Mouse (Mus musculus) stomach, embryonic 14.5 days (tissue): ENCODE data around the gene Rnf151. TPM values are rescaled to one million over a fixed set of nuclear protein-coding genes. Genes with fewer than 3 reads are reported as not detected.

Experiments used
- ATAC-seq: fragments of 200-750 bp; cut with Nextera tagmentation; 2 replicates; pipeline ENCODE4 v1.8.0; 2017; ENCODE audit warnings: low read depth, moderate TSS enrichment; ENCODE audit not compliant: insufficient number of reproducible peaks, insufficient read depth, low FRiP score
- H3K27ac ChIP-seq: fragments of 300-500 bp; sonication (generic); 2 replicates; pipeline ENCODE4 v1.5.1; 2014; ENCODE audit warnings: mild to moderate bottlenecking, low read length, moderate library complexity, mixed read lengths
- H3K27me3 ChIP-seq: fragments of 300-500 bp; sonication (generic); 2 replicates; pipeline ENCODE4 v1.6.1; 2014; ENCODE audit warnings: low read length, control low read depth, mixed read lengths; ENCODE audit not compliant: control insufficient read depth, insufficient read depth
- H3K36me3 ChIP-seq: fragments of 300-500 bp; sonication (generic); 2 replicates; pipeline ENCODE4 v1.6.1; 2014; ENCODE audit warnings: mild to moderate bottlenecking, control low read depth, low read length, moderate library complexity, mixed read lengths; ENCODE audit not compliant: control insufficient read depth, insufficient read depth
- H3K4me1 ChIP-seq: fragments of 300-500 bp; sonication (generic); 2 replicates; pipeline ENCODE4 v1.6.1; 2014; ENCODE audit warnings: low read length, control low read depth, mixed read lengths; ENCODE audit not compliant: control insufficient read depth, insufficient read depth
- H3K4me2 ChIP-seq: fragments of 300-500 bp; sonication (generic); replicated peaks from 2 replicates; pipeline ENCODE4 v1.6.1; 2014; ENCODE audit warnings: low read depth, low read length, control low read depth
- H3K4me3 ChIP-seq: fragments of 300-500 bp; sonication (generic); 2 replicates; pipeline ENCODE4 v1.5.1; 2014; ENCODE audit warnings: low read depth, low read length, control low read depth
- H3K9ac ChIP-seq: fragments of 300-500 bp; sonication (generic); replicated peaks from 2 replicates; pipeline ENCODE4 v1.6.1; 2014; ENCODE audit warnings: low read depth, mild to moderate bottlenecking, control low read depth, low read length, moderate library complexity, mixed read lengths
- H3K9me3 ChIP-seq: fragments of 300-500 bp; sonication (generic); 2 replicates; pipeline ENCODE4 v1.6.1; 2016; ENCODE audit warnings: low read depth, low read length, control low read depth; ENCODE audit not compliant: control insufficient read depth
- WGBS: fragments of 180-500 bp; shearing (Covaris S2); extraction: QIAGEN DNeasy Blood & Tissue Kit; methylation state at CpG from one replicate; pipeline ENCODE4 v1.1.7; 2014; 5-methylcytosine and 5-hydroxymethylcytosine counted together
- polyA plus RNA-seq: library from polyadenylated mRNA; unstranded; fragments of >200 nt; fragmentation: Nextera tagmentation; extraction: Ambion mirVana; gene quantifications from 2 replicates; pipeline ENCODE4 v1.2.1, GENCODE M21; 2014

The Rnf151 gene
- polyA plus RNA-seq, 1 experiment from 2014 or later = not detected

GRCm38 (mm10) chr17:24736330-24737051 is 18.6 kb upstream of the Rnf151 start, which contains the start of gene Msrb1:
Gene Msrb1, plus strand, starts transcription at chr17:24736642.
- peak within 1 kb of the TSS; percentile 54 for H3K9ac ChIP-seq
- WGBS = 1% methylated on average over 29 of the region's 29 CpGs
- no peaks in the 10 kb centered on the region for H3K36me3 ChIP-seq
- H3K9me3 ChIP-seq = no peaks in the 10 kb centered on the region
- peak within 1 kb of the TSS; percentile 53 for H3K4me3 ChIP-seq
- H3K27ac ChIP-seq = peak within 1 kb of the TSS; percentile 44; the same call in 1 of the 2 replicates
- peaks cover 12% of the 10 kb centered on the region for H3K4me1 ChIP-seq
- H3K27me3 ChIP-seq = no peaks in the 10 kb centered on the region
- peak; percentile 96 for ATAC-seq
- peak within 1 kb of the TSS; percentile 77 for H3K4me2 ChIP-seq

GRCm38 (mm10) chr17:24735446-24735845 is 17.6 kb upstream of the Rnf151 start:
- no peak overlapping the region for H3K4me3 ChIP-seq
- H3K9me3 ChIP-seq = no peaks in the 10 kb centered on the region
- H3K27ac ChIP-seq = no peak overlapping the region
- 87% methylated on average over 7 of the region's 7 CpGs for WGBS
- H3K36me3 ChIP-seq = no peaks in the 10 kb centered on the region
- no peak for ATAC-seq
- H3K4me1 ChIP-seq = peaks cover 12% of the 10 kb centered on the region
- peak overlapping the region; percentile 77; the same call in 1 of the 2 replicates for H3K4me2 ChIP-seq
- no peaks in the 10 kb centered on the region for H3K27me3 ChIP-seq
- H3K9ac ChIP-seq = no peak overlapping the region

- H3K4me3 ChIP-seq = no peak overlapping the region
- peaks cover 12% of the 10 kb centered on the region for H3K4me1 ChIP-seq
- H3K9me3 ChIP-seq = no peaks in the 10 kb centered on the region
- WGBS = 91% methylated on average over 1 of the region's 1 CpGs
- H3K4me2 ChIP-seq = no peak overlapping the region
- H3K9ac ChIP-seq = no peak overlapping the region
- H3K27ac ChIP-seq = no peak overlapping the region
- no peaks in the 10 kb centered on the region for H3K36me3 ChIP-seq
- no peaks in the 10 kb centered on the region for H3K27me3 ChIP-seq
- ATAC-seq = no peak
Observed at GRCm38 (mm10) chr17:24734513-24734912, 16.6 kb upstream of the Rnf151 start.

GRCm38 (mm10) chr17:24733434-24734050 is 15.7 kb upstream of the Rnf151 start:
- H3K4me1 ChIP-seq = peaks cover 12% of the 10 kb centered on the region
- no peak for ATAC-seq
- H3K4me2 ChIP-seq = no peak overlapping the region
- H3K9me3 ChIP-seq = no peaks in the 10 kb centered on the region
- H3K27ac ChIP-seq = no peak overlapping the region
- H3K36me3 ChIP-seq = no peaks in the 10 kb centered on the region
- H3K4me3 ChIP-seq = no peak overlapping the region
- WGBS = 90% methylated on average over 21 of the region's 21 CpGs
- H3K9ac ChIP-seq = no peak overlapping the region
- H3K27me3 ChIP-seq = no peaks in the 10 kb centered on the region

DNA sequence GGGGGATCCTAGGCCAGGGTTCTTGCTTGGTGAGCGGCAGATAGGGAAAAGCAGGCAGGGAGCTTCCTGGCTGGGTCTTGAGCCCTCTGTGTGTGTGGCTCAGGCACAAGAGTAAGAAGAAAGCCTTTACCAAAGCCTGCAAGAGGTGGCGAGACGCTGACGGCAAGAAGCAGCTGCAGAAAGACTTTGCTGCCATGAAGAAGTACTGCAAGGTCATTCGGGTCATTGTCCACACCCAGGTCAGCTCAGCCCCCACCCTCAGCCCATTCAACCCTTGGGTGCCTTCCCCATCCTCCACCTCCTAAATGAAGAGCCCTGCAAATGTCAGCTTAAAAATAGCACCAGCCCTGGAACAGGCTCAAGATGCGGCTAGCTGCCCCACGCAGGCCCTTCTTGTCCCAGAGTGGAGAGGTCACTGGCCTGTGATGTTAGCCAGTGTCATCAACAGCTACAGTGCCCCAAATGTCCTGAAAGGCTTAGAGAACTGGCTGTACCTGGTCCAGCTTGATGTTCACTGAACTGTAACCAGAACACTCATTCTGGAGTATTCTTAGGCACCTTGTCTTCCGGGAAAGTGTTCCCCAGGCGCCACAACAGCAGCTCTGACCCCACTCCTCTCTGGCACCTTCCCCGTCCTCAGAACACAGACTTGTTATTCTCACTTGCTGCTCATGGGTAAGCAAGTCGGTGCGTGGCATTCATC is 14.5 kb upstream of the Rnf151 start:
- H3K4me1 ChIP-seq = peaks cover 6% of the 10 kb centered on the region
- no peak overlapping the region for H3K4me3 ChIP-seq
- H3K27me3 ChIP-seq = no peaks in the 10 kb centered on the region
- ATAC-seq = no peak
- no peaks in the 10 kb centered on the region for H3K9me3 ChIP-seq
- H3K4me2 ChIP-seq = no peak overlapping the region
- H3K27ac ChIP-seq = no peak overlapping the region
- H3K36me3 ChIP-seq = no peaks in the 10 kb centered on the region
- 76% methylated on average over 12 of the region's 12 CpGs for WGBS
- no peak overlapping the region for H3K9ac ChIP-seq

DNA sequence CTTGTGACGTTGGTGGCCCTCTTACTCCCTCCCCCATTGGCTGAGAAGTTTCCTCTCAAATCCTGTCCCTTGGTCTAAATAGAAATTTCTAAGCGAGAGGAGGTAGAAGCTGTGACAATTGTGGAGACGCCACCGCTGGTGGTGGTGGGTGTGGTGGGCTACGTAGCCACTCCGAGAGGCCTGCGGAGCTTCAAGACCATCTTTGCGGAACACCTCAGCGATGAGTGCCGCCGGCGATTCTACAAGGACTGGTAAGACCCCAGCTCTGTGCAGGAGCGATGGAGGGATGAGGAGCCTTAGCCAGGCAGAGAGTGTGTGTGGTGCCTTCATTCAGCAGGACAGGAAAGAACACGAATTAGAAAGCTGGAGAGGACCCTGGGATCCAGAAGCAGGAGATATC is 12.9 kb upstream of the Rnf151 start:
- 83% methylated on average over 14 of the region's 14 CpGs for WGBS
- H3K9me3 ChIP-seq = no peaks in the 10 kb centered on the region

GRCm38 (mm10) chr17:24729067-24729466 is 11.2 kb upstream of the Rnf151 start:
- H3K27me3 ChIP-seq = no peaks in the 10 kb centered on the region
- H3K9me3 ChIP-seq = no peaks in the 10 kb centered on the region
- no peak overlapping the region for H3K4me3 ChIP-seq
- H3K36me3 ChIP-seq = no peaks in the 10 kb centered on the region
- no peak overlapping the region for H3K27ac ChIP-seq
- no peaks in the 10 kb centered on the region for H3K4me1 ChIP-seq
- WGBS = 66% methylated on average over 6 of the region's 6 CpGs
- no peak for ATAC-seq
- H3K4me2 ChIP-seq = no peak overlapping the region
- H3K9ac ChIP-seq = no peak overlapping the region

More for the DNA sequence above, 12.9 kb upstream of the Rnf151 start:
- no peaks in the 10 kb centered on the region for H3K4me1 ChIP-seq
- H3K4me2 ChIP-seq = no peak overlapping the region
- no peaks in the 10 kb centered on the region for H3K36me3 ChIP-seq
- no peak overlapping the region for H3K27ac ChIP-seq
- H3K9ac ChIP-seq = no peak overlapping the region
- no peak overlapping the region for H3K4me3 ChIP-seq
- ATAC-seq = no peak
- no peaks in the 10 kb centered on the region for H3K27me3 ChIP-seq

DNA sequence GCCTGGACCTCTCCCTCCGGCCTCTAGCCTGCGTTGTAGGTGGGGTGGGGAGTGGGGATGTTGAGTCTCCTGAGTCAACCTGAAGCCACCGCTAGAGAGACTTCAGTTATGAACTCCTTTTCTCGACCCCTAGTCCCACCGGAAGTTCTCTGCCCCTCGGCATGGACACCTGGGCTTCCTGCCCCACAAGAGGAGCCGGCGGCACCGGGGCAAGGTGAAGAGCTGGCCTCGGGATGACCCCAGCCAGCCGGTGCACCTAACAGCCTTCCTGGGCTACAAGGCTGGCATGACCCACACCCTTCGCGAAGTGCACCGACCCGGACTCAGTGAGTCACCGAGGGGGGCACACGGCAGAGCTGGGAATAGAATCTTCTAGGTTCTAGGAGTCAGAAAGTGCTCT is 10.3 kb upstream of the Rnf151 start:
- no peak overlapping the region for H3K9ac ChIP-seq
- H3K36me3 ChIP-seq = no peaks in the 10 kb centered on the region
- no peaks in the 10 kb centered on the region for H3K27me3 ChIP-seq
- no peak overlapping the region for H3K4me2 ChIP-seq
- no peaks in the 10 kb centered on the region for H3K9me3 ChIP-seq
- peaks cover 2% of the 10 kb centered on the region; the same call in 1 of the 2 replicates for H3K4me1 ChIP-seq
- no peak overlapping the region for H3K4me3 ChIP-seq
- ATAC-seq = no peak
- no peak overlapping the region for H3K27ac ChIP-seq
- WGBS = 64% methylated on average over 17 of the region's 17 CpGs
